Mouse (Mus musculus): Measurements from ENCODE around the gene Agap3. TPM values are rescaled to one million over a fixed set of nuclear protein-coding genes. Genes with fewer than 3 reads are reported as not detected.

Gene Agap3
- polyA plus RNA-seq, 1 experiment from 2014 or later: 61.2 TPM

Other genes with a start within 250 kb of the Agap3 start
- 9.8 and 10.1 TPM in 2 replicates for gene Kcnh2, start 100.6 kb upstream of the Agap3 start, polyA plus RNA-seq (2016; fragmentation: Nextera tagmentation; extraction: Ambion mirVana)
- gene Nos3, start 87.4 kb upstream of the Agap3 start, polyA plus RNA-seq (2016; fragmentation: Nextera tagmentation; extraction: Ambion mirVana): 7.1 and 7.2 TPM in 2 replicates
- gene Atg9b, start 60.0 kb upstream of the Agap3 start, polyA plus RNA-seq (2016; fragmentation: Nextera tagmentation; extraction: Ambion mirVana): 0.34 and 0.53 TPM in 2 replicates
- gene Abcb8, start 58.5 kb upstream of the Agap3 start, polyA plus RNA-seq (2016; fragmentation: Nextera tagmentation; extraction: Ambion mirVana): 43.6 and 47.4 TPM in 2 replicates
- gene Asic3, start 38.8 kb upstream of the Agap3 start, polyA plus RNA-seq (2016; fragmentation: Nextera tagmentation; extraction: Ambion mirVana): 0.20 and 0.37 TPM in 2 replicates
- 62.2 and 63.7 TPM in 2 replicates for gene Cdk5, start 28.6 kb upstream of the Agap3 start, polyA plus RNA-seq (2016; fragmentation: Nextera tagmentation; extraction: Ambion mirVana)
- 28.9 and 29.8 TPM in 2 replicates for gene Slc4a2, start 28.3 kb upstream of the Agap3 start, polyA plus RNA-seq (2016; fragmentation: Nextera tagmentation; extraction: Ambion mirVana)
- 97.1 and 102 TPM in 2 replicates for gene Fastk, start 6.9 kb upstream of the Agap3 start, polyA plus RNA-seq (2016; fragmentation: Nextera tagmentation; extraction: Ambion mirVana)
- gene Tmub1, start 4.3 kb upstream of the Agap3 start, polyA plus RNA-seq (2016; fragmentation: Nextera tagmentation; extraction: Ambion mirVana): 28.6 and 30.7 TPM in 2 replicates
- 1.1 and 1.2 TPM in 2 replicates for gene Gbx1, start 75.0 kb downstream of the Agap3 start, polyA plus RNA-seq (2016; fragmentation: Nextera tagmentation; extraction: Ambion mirVana)
- gene Asb10, start 88.8 kb downstream of the Agap3 start, polyA plus RNA-seq (2016; fragmentation: Nextera tagmentation; extraction: Ambion mirVana): 0.10 TPM in 1 of 2 replicates, not detected in the other
- 0.24 and 0.37 TPM in 2 replicates for gene 4931409K22Rik, start 104.6 kb downstream of the Agap3 start, polyA plus RNA-seq (2016; fragmentation: Nextera tagmentation; extraction: Ambion mirVana)
- 141 and 142 TPM in 2 replicates for gene Abcf2, start 125.3 kb downstream of the Agap3 start, polyA plus RNA-seq (2016; fragmentation: Nextera tagmentation; extraction: Ambion mirVana)
- 18.7 and 18.8 TPM in 2 replicates for gene Chpf2, start 134.6 kb downstream of the Agap3 start, polyA plus RNA-seq (2016; fragmentation: Nextera tagmentation; extraction: Ambion mirVana)
- gene Smarcd3, start 172.2 kb downstream of the Agap3 start, polyA plus RNA-seq (2016; fragmentation: Nextera tagmentation; extraction: Ambion mirVana): 101 and 113 TPM in 2 replicates
- gene Nub1, start 233.4 kb downstream of the Agap3 start, polyA plus RNA-seq (2016; fragmentation: Nextera tagmentation; extraction: Ambion mirVana): 36.4 and 39.2 TPM in 2 replicates